Mouse (Mus musculus): ENCODE results near the gene Pla2g4d. TPM values are rescaled to one million over a fixed set of nuclear protein-coding genes. Genes with fewer than 3 reads are reported as not detected.

Pla2g4d gene
- under 0.01 TPM in 1 of 2 replicates, not detected in the other for polyA plus RNA-seq (2012; rRNA removed)

GRCm38 (mm10) chr2:120288995-120289394 lies at the start of gene Pla2g4d:
TSS of gene Pla2g4d (minus strand) at chr2:120289197.

GRCm38 (mm10) chr2:120313976-120314375 lies 25.0 kb upstream of the Pla2g4d start, which contains the start of gene Pla2g4f:
TSS of gene Pla2g4f (minus strand) at chr2:120314165.

GRCm38 (mm10) chr2:120244679-120245420 lies 44.1 kb downstream of the Pla2g4d start, which contains the start of gene Pla2g4e:
TSS of gene Pla2g4e (minus strand) at chr2:120245335.

Other genes with a start within 250 kb of the Pla2g4d start
- 6.9 and 7.5 TPM in 2 replicates for gene Ehd4, start 134.6 kb downstream of the Pla2g4d start, polyA plus RNA-seq (2012; rRNA removed)
- under 0.01 and 0.01 TPM in 2 replicates for gene Pla2g4e, start 43.9 kb downstream of the Pla2g4d start, polyA plus RNA-seq (2012; rRNA removed)
- gene Pla2g4f, start 25.0 kb upstream of the Pla2g4d start, polyA plus RNA-seq (2012; rRNA removed) = 0.01 TPM in 2 replicates
- gene Vps39, start 63.9 kb upstream of the Pla2g4d start, polyA plus RNA-seq (2012; rRNA removed) = 6.6 and 7.0 TPM in 2 replicates
- gene Ganc, start 114.7 kb upstream of the Pla2g4d start, polyA plus RNA-seq (2012; rRNA removed) = 4.8 and 5.5 TPM in 2 replicates
- 6.2 and 6.6 TPM in 2 replicates for gene Tmem87a, start 114.9 kb upstream of the Pla2g4d start, polyA plus RNA-seq (2012; rRNA removed)
- 2.2 and 3.1 TPM in 2 replicates for gene Capn3, start 166.8 kb upstream of the Pla2g4d start, polyA plus RNA-seq (2012; rRNA removed)

Data from liver, embryonic 14 days (tissue).